Mouse (Mus musculus) hindbrain, embryonic 13.5 days (tissue): ENCODE data around the gene Bicra. TPM values are rescaled to one million over a fixed set of nuclear protein-coding genes. Genes with fewer than 3 reads are reported as not detected.

ENCODE experiments used
- ATAC-seq: fragments of 200-750 bp; cut with Nextera tagmentation; 2 replicates; pipeline ENCODE4 v1.8.0; 2017; ENCODE audit warnings: moderate TSS enrichment; ENCODE audit not compliant: low FRiP score
- H3K27ac ChIP-seq: fragments of 300-500 bp; sonication (generic); 2 replicates; pipeline ENCODE4 v1.5.1; 2015; ENCODE audit warnings: inconsistent platforms, mild to moderate bottlenecking, moderate library complexity
- H3K27me3 ChIP-seq: fragments of 300-500 bp; sonication (generic); 2 replicates; pipeline ENCODE4 v1.6.1; 2015; ENCODE audit warnings: mild to moderate bottlenecking, inconsistent platforms
- H3K36me3 ChIP-seq: fragments of 300-500 bp; sonication (generic); 2 replicates; pipeline ENCODE4 v1.6.1; 2015; ENCODE audit warnings: mild to moderate bottlenecking, inconsistent platforms
- H3K4me1 ChIP-seq: fragments of 300-500 bp; sonication (generic); replicated peaks from 2 replicates; pipeline ENCODE4 v1.6.1; 2015; ENCODE audit warnings: inconsistent platforms
- H3K4me2 ChIP-seq: fragments of 300-500 bp; sonication (generic); 2 replicates; pipeline ENCODE4 v1.6.1; 2015; ENCODE audit warnings: inconsistent platforms, mild to moderate bottlenecking, moderate library complexity
- H3K4me3 ChIP-seq: fragments of 300-500 bp; sonication (generic); 2 replicates; pipeline ENCODE4 v1.5.1; 2015; ENCODE audit warnings: mild to moderate bottlenecking, inconsistent platforms
- H3K9ac ChIP-seq: fragments of 300-500 bp; sonication (generic); 2 replicates; pipeline ENCODE4 v1.6.1; 2015; ENCODE audit warnings: mild to moderate bottlenecking, inconsistent platforms
- H3K9me3 ChIP-seq: fragments of 300-500 bp; sonication (generic); 2 replicates; pipeline ENCODE4 v1.6.1; 2016; ENCODE audit warnings: inconsistent platforms
- WGBS: fragments of 180-500 bp; shearing (Covaris S2); methylation state at CpG from one replicate; pipeline ENCODE4 v1.1.7; 2015; 5-methylcytosine and 5-hydroxymethylcytosine counted together
- polyA plus RNA-seq: library from polyadenylated mRNA; unstranded; fragments of >200 nt; fragmentation: Nextera tagmentation; extraction: Ambion mirVana; gene quantifications from 2 replicates; pipeline ENCODE4 v1.2.1, GENCODE M21; 2015

Gene Bicra
- polyA plus RNA-seq, 1 experiment from 2014 or later, result 8.2 TPM

- ATAC-seq, result no peak
- no peak overlapping the region for H3K27ac ChIP-seq
- H3K4me2 ChIP-seq, result no peak overlapping the region
- no peaks in the 10 kb centered on the region for H3K4me1 ChIP-seq
- H3K27me3 ChIP-seq, result no peaks in the 10 kb centered on the region
- H3K9ac ChIP-seq, result no peak overlapping the region
- H3K4me3 ChIP-seq, result no peak overlapping the region
- 84% methylated on average over 8 of the region's 8 CpGs for WGBS
- peaks cover 70% of the 10 kb centered on the region for H3K36me3 ChIP-seq
- H3K9me3 ChIP-seq, result no peaks in the 10 kb centered on the region
Measured at GRCm38 (mm10) chr7:15980246-15980645, 67.5 kb downstream of the Bicra start.

DNA sequence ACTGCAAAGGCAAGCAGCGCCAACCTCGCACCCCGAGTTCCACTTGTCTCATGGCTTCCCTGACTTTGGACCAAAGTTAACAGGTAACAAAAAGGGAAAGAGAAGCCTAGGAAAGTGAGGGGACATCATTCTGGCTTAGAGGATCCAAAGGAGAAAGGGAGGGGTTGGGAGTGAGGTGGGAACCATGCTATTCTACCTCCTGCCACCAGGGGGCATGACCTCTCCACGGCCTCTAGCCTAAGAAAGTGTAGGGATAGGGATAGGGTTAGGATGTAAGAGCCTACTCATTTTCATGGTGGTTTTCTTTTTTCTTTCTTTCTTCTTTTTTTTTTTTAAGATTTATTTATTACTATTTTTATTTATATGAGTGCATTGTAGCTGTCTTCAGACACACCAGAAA, 71.8 kb downstream of the Bicra start:
- H3K9me3 ChIP-seq, result no peaks in the 10 kb centered on the region
- H3K4me3 ChIP-seq, result no peak overlapping the region
- H3K27me3 ChIP-seq, result no peaks in the 10 kb centered on the region
- no peak overlapping the region for H3K27ac ChIP-seq
- 78% methylated on average over 4 of the region's 4 CpGs for WGBS
- H3K36me3 ChIP-seq, result peaks cover 92% of the 10 kb centered on the region
- H3K9ac ChIP-seq, result no peak overlapping the region
- no peaks in the 10 kb centered on the region for H3K4me1 ChIP-seq
- H3K4me2 ChIP-seq, result no peak overlapping the region
- ATAC-seq, result no peak

GRCm38 (mm10) chr7:15975451-15975850, 72.3 kb downstream of the Bicra start:
- 95% methylated on average over 10 of the region's 10 CpGs for WGBS
- Histone ChIP-seq H3K4me1 (no peaks in the 10 kb centered on the region), H3K4me3 (no peak overlapping the region), H3K4me2 (no peak overlapping the region), H3K27me3 (no peaks in the 10 kb centered on the region), H3K9me3 (no peaks in the 10 kb centered on the region), H3K27ac (no peak overlapping the region), H3K9ac (no peak overlapping the region), H3K36me3 (peaks cover 91% of the 10 kb centered on the region)
- peak; percentile 28; the same call in 1 of the 2 replicates for ATAC-seq

DNA sequence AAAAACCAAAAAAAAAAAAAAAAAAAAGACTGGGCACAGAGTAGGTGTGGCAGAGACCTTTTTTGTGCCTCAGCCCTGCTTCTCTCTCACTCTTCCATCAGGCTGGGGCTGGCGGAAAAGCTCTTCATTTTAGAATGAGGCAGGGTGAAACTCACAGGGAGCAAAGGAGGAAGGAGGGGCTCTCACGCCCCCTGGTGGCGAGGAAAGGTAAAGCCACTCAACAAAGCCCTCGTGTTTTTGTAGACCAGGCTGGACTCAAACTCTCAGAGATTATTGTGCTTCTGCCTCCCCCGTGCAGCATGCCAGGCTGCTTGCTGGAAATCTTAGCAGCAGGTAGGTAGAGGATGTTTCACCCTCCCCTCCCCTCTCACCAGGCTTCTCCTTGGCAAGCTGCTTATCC, 73.0 kb downstream of the Bicra start:
- Histone ChIP-seq H3K27ac (no peak overlapping the region), H3K27me3 (no peaks in the 10 kb centered on the region), H3K9ac (no peak overlapping the region), H3K4me2 (no peak overlapping the region), H3K36me3 (peaks cover 92% of the 10 kb centered on the region), H3K4me3 (no peak overlapping the region), H3K4me1 (no peaks in the 10 kb centered on the region), H3K9me3 (no peaks in the 10 kb centered on the region)
- no peak for ATAC-seq
- 62% methylated on average over 5 of the region's 5 CpGs for WGBS

- Histone ChIP-seq H3K4me2 (no peak overlapping the region), H3K9ac (no peak overlapping the region), H3K9me3 (no peaks in the 10 kb centered on the region), H3K27me3 (no peaks in the 10 kb centered on the region), H3K36me3 (peaks cover 71% of the 10 kb centered on the region), H3K4me1 (no peaks in the 10 kb centered on the region), H3K27ac (no peak overlapping the region), H3K4me3 (no peak overlapping the region)
- WGBS, result 54% methylated on average over 25 of the region's 25 CpGs
- ATAC-seq, result no peak; the same call in 1 of the 2 replicates
Measured at GRCm38 (mm10) chr7:15972247-15972646, 75.5 kb downstream of the Bicra start.

DNA sequence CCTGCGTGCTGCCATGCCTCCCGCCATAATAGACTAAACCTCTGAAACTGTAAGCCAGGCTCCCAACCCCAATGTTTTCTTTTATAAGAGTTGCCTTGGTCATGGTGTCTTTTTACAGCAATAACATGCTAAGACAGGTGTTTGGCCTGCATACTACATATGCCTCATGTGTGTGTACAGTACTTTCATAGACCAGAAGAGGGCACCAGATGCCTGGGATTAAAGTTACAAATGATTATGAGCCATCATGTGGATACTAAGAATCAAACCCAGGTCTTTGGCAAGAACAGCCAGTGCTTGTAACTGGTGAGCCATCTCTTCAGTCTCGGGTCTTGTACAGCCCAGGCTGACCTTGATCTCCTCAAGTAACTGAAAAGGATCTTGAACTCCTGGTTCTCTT, 78.0 kb downstream of the Bicra start:
- H3K4me3 ChIP-seq, result no peak overlapping the region
- no peak overlapping the region for H3K27ac ChIP-seq
- no peak overlapping the region for H3K9ac ChIP-seq
- H3K9me3 ChIP-seq, result no peaks in the 10 kb centered on the region
- ATAC-seq, result no peak
- no peak overlapping the region for H3K4me2 ChIP-seq
- H3K4me1 ChIP-seq, result no peaks in the 10 kb centered on the region
- 86% methylated on average over 3 of the region's 3 CpGs for WGBS
- no peaks in the 10 kb centered on the region for H3K27me3 ChIP-seq
- H3K36me3 ChIP-seq, result peaks cover 48% of the 10 kb centered on the region

DNA sequence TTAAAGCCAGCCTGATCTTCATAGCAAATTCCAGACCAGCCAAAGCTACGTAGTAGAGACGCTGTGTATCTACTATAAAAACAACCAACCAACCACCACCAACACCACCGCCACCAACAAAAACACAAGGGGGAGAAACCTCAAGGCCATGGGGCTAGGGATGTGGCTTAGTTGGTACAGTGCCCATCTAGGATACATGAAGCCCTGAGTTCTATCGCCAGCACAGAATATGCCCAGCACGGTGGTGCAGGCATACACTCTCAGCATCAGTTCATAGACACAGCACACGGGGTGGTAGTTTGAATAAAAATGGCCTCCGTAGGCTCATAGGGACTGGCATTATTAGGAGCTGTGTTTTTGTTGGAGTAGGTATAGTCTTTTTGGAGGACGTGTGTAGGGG, 79.4 kb downstream of the Bicra start:
- no peak overlapping the region for H3K4me2 ChIP-seq
- H3K9me3 ChIP-seq, result no peaks in the 10 kb centered on the region
- no peak overlapping the region for H3K9ac ChIP-seq
- H3K36me3 ChIP-seq, result peaks cover 34% of the 10 kb centered on the region
- H3K27ac ChIP-seq, result no peak overlapping the region
- H3K27me3 ChIP-seq, result no peaks in the 10 kb centered on the region
- no peak for ATAC-seq
- H3K4me3 ChIP-seq, result no peak overlapping the region
- WGBS, result 91% methylated on average over 8 of the region's 8 CpGs
- no peaks in the 10 kb centered on the region for H3K4me1 ChIP-seq

DNA sequence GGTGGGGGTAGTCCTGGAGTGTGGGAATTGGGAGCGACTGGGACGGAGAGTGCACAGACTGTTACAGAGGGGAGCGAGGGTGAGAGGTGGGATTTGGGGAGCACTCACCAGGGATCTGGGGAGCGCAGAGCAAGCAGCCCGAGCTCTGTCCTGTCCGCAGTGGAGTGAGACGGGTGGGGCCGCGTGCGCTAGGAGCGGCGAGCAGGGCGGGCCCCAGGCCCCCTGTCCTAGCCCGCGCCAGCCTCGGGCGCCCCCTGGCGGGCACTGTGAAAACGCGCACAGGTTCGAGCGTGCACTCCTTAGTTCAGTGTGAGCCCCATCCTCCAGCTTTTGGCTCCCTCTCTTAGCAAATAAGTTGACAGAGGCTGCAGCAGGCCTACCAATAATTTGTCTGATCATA, 80.4 kb downstream of the Bicra start, which contains the start of gene Ehd2:
Ehd2 (minus strand) TSS at position 256 of the 400 bp plus-strand sequence.
- Histone ChIP-seq H3K4me2 (peak within 1 kb of the TSS; percentile 48), H3K9ac (peak within 1 kb of the TSS; percentile 29; the same call in 1 of the 2 replicates), H3K27ac (no peak within 1 kb of the TSS), H3K36me3 (peaks cover 24% of the 10 kb centered on the region), H3K4me3 (peak within 1 kb of the TSS; percentile 31), H3K27me3 (no peaks in the 10 kb centered on the region), H3K4me1 (peaks cover 10% of the 10 kb centered on the region), H3K9me3 (no peaks in the 10 kb centered on the region)
- 0% methylated on average over 22 of the region's 22 CpGs for WGBS
- ATAC-seq, result peak; percentile 74

DNA sequence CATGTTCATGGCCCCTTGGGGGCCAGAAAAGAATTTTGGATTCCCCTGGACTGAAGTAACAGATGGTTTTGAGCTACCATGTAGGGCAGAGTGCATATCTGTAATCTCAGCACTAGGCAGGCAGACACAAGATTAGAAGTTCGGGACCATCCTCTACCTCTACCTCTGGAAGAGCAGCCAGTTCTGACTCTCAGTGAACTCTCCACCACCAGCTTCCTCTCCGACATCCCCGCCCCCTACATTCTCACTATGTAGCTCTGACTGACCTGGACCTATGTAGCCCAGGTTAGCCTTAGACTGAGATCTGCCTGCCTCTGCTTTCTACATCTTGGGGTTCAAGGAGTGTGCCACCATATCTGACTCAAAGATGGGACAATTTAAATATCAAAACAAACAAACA, 81.2 kb downstream of the Bicra start:
- no peak overlapping the region for H3K9ac ChIP-seq
- H3K27me3 ChIP-seq, result no peaks in the 10 kb centered on the region
- H3K4me2 ChIP-seq, result no peak overlapping the region
- no peak for ATAC-seq
- no peaks in the 10 kb centered on the region for H3K9me3 ChIP-seq
- WGBS, result 90% methylated on average over 3 of the region's 3 CpGs
- no peak overlapping the region for H3K27ac ChIP-seq
- peaks cover 16% of the 10 kb centered on the region for H3K36me3 ChIP-seq
- H3K4me3 ChIP-seq, result no peak overlapping the region
- H3K4me1 ChIP-seq, result peaks cover 16% of the 10 kb centered on the region

GRCm38 (mm10) chr7:15963798-15964652, 83.7 kb downstream of the Bicra start:
- 90% methylated on average over 32 of the region's 32 CpGs for WGBS
- H3K27me3 ChIP-seq, result no peaks in the 10 kb centered on the region
- H3K4me1 ChIP-seq, result peaks cover 16% of the 10 kb centered on the region
- H3K27ac ChIP-seq, result no peak overlapping the region
- H3K9me3 ChIP-seq, result no peaks in the 10 kb centered on the region
- no peak for ATAC-seq
- no peak overlapping the region for H3K4me2 ChIP-seq
- H3K4me3 ChIP-seq, result no peak overlapping the region
- no peak overlapping the region for H3K9ac ChIP-seq
- H3K36me3 ChIP-seq, result no peaks in the 10 kb centered on the region

DNA sequence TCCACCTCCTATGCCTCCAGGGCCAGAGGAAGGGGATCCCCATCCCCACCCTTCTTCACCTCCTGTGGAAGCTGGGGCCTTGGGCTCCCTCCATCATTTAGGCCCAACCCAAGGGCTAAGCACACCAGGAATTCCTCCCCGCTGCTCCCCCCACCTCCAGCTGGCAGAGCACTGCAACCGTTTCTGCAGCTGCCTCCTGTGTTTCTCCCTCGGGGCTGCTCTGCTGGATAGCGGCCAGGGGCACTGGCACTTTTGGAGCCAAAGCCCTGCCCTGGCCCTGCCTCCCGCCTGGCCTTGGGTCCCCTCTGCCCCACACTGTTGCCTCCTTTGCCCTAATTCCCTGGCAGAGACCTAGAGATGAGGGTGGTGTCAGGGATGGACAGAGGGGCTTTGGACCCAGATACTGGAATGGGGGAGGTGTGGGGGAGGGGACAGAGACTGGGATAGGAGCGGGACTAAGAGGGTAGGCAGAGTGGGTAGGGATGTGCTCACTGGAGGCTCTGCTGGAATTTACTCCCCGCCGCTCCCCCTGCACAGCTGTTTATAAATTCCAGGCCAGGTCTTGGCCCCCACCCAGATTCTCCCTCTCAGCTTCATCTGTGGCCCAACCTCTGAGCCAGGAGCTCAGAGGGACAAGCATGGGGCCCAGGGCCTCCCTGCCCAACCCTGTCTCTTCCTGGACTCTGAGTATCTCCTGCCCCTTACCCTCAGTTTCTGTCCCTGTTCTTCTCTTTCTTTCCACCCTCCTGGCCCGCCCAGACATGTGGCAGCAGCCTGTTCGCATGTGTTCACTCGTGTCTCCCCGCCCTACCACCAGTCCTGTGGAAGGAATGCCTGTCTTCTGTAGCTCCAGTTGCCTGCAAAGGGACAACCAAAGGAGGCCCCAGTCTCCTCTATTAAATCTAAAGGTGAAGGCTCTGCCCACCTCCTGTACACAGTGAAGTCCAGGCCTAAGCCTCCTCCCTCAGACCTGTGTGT, 85.1 kb downstream of the Bicra start:
- ATAC-seq, result peak; percentile 29
- no peaks in the 10 kb centered on the region for H3K9me3 ChIP-seq
- WGBS, result 40% methylated on average over 12 of the region's 12 CpGs
- H3K9ac ChIP-seq, result no peak overlapping the region
- peaks cover under 1% of the 10 kb centered on the region; the same call in 1 of the 2 replicates for H3K36me3 ChIP-seq
- H3K27ac ChIP-seq, result peak overlapping the region; percentile 44
- H3K4me2 ChIP-seq, result no peak overlapping the region; the same call in 1 of the 2 replicates
- peaks cover 16% of the 10 kb centered on the region for H3K4me1 ChIP-seq
- H3K27me3 ChIP-seq, result no peaks in the 10 kb centered on the region
- H3K4me3 ChIP-seq, result no peak overlapping the region

- Histone ChIP-seq H3K9ac (no peak overlapping the region), H3K27ac (no peak overlapping the region; the same call in 1 of the 2 replicates), H3K36me3 (peaks cover 3% of the 10 kb centered on the region; the same call in 1 of the 2 replicates), H3K4me1 (peaks cover 16% of the 10 kb centered on the region), H3K4me2 (no peak overlapping the region), H3K4me3 (no peak overlapping the region), H3K27me3 (no peaks in the 10 kb centered on the region), H3K9me3 (no peaks in the 10 kb centered on the region)
- 84% methylated on average over 7 of the region's 7 CpGs for WGBS
- ATAC-seq, result peak; percentile 2; the same call in 1 of the 2 replicates
Measured at GRCm38 (mm10) chr7:15961798-15962197, 85.9 kb downstream of the Bicra start.
